Mouse (Mus musculus): ENCODE results near the gene Nr5a2. TPM values are rescaled to one million over a fixed set of nuclear protein-coding genes. Genes with fewer than 3 reads are reported as not detected.

Gene Nr5a2
- polyA plus RNA-seq, 1 experiment: 0.10 TPM

DNA sequence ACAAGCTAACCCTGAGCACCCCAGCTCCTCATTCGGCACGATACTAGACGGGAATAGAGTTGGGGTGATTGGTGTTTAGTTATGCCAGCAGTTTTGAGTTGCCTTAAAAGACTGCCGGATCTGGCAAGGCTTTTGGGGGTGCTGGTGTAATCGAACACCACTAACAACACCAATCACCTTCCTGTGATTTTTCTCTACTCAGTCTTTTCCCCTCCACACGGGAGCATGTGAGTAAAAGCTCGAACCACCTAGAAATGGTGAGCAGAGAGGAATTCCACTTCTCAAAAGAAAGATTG is 12.2 kb downstream of the Nr5a2 start:
- Histone ChIP-seq H3K27ac (ENCODE audit: insufficient read depth, low read length) (no peak overlapping the region), H3K27me3 (ENCODE audit: control insufficient read depth, insufficient read depth, low read length) (peaks cover 8% of the 10 kb centered on the region; the same call in 1 of the 2 replicates), H3K4me3 (replicated peaks; ENCODE audit: insufficient read depth, low read depth, low read length) (no peak overlapping the region), H3K4me1 (ENCODE audit: control insufficient read depth, insufficient read depth, low read length) (peaks cover 4% of the 10 kb centered on the region)
- DNase-seq: no peak
- no peak for TF ChIP-seq CTCF (IDR thresholded peaks at IDR 0.05; ENCODE audit: borderline replicate concordance, insufficient read depth, low read depth, low read length)
- no peak for TF ChIP-seq POLR2A (IDR thresholded peaks at IDR 0.05; ENCODE audit: borderline replicate concordance, insufficient read depth, low read length)
- WGBS: 2% methylated on average over 7 of the region's 7 CpGs

DNA sequence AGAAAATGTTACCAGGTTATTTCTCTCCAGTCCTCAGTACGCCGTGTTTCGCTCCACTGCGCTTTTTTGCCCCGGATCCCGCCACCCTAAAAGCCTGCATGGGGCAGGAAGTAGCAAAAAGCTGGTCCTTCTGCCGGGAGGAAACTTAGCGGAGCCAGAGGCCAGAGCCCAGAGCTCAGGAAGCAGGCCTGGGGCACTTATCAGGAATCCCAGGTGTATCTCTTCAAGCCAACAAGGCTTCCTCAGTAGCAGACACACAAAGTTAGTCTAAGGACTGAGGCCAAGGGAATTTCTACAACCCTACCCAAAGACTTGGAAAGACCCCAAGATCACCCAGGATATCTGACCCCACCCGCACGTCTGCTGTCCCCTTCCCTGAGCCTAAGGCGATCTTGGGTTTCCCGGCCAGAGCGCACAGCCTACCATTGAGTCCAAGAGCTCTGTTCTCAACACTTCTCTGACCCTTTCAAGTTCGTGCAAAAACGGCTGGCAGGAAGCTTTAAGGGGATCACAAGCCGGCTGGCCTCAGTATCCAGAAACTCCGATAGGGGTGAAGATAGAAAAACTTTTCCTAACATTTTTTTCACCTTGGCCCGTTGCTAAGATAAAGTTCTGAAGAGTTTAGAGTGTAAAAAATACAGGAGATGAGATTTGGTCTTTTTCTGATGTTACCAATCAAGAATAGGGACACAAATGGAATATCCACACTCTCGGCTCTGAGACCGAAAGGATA is 12.7 kb downstream of the Nr5a2 start:
- H3K4me1 ChIP-seq (ENCODE audit: control insufficient read depth, insufficient read depth, low read length): peaks cover 4% of the 10 kb centered on the region
- no peak for TF ChIP-seq POLR2A (IDR thresholded peaks at IDR 0.05; ENCODE audit: borderline replicate concordance, insufficient read depth, low read length)
- TF ChIP-seq CTCF (IDR thresholded peaks at IDR 0.05; ENCODE audit: borderline replicate concordance, insufficient read depth, low read depth, low read length): no peak
- H3K27ac ChIP-seq (ENCODE audit: insufficient read depth, low read length): no peak overlapping the region
- H3K27me3 ChIP-seq (ENCODE audit: control insufficient read depth, insufficient read depth, low read length): peaks cover 7% of the 10 kb centered on the region; the same call in 1 of the 2 replicates
- no peak overlapping the region for H3K4me3 ChIP-seq (replicated peaks; ENCODE audit: insufficient read depth, low read depth, low read length)
- DNase-seq: no peak
- 3% methylated on average over 20 of the region's 20 CpGs for WGBS

- TF ChIP-seq CTCF (IDR thresholded peaks at IDR 0.05; ENCODE audit: borderline replicate concordance, insufficient read depth, low read depth, low read length): no peak
- TF ChIP-seq POLR2A (IDR thresholded peaks at IDR 0.05; ENCODE audit: borderline replicate concordance, insufficient read depth, low read length): no peak
- peaks cover 7% of the 10 kb centered on the region; the same call in 1 of the 2 replicates for H3K27me3 ChIP-seq (ENCODE audit: control insufficient read depth, insufficient read depth, low read length)
- no peak overlapping the region for H3K4me3 ChIP-seq (replicated peaks; ENCODE audit: insufficient read depth, low read depth, low read length)
- no peak for DNase-seq
- H3K4me1 ChIP-seq (ENCODE audit: control insufficient read depth, insufficient read depth, low read length): no peaks in the 10 kb centered on the region
- no peak overlapping the region for H3K27ac ChIP-seq (ENCODE audit: insufficient read depth, low read length)
- 4% methylated on average over 18 of the region's 18 CpGs for WGBS
These were observed 13.3 kb downstream of the Nr5a2 start for GRCm38 (mm10) chr1:136946806-136947393.

- Histone ChIP-seq H3K4me3 (replicated peaks; ENCODE audit: insufficient read depth, low read depth, low read length) (no peak overlapping the region), H3K27me3 (ENCODE audit: control insufficient read depth, insufficient read depth, low read length) (peaks cover 7% of the 10 kb centered on the region; the same call in 1 of the 2 replicates), H3K4me1 (ENCODE audit: control insufficient read depth, insufficient read depth, low read length) (no peaks in the 10 kb centered on the region), H3K27ac (ENCODE audit: insufficient read depth, low read length) (no peak overlapping the region)
- TF ChIP-seq POLR2A (IDR thresholded peaks at IDR 0.05; ENCODE audit: borderline replicate concordance, insufficient read depth, low read length): no peak
- no peak for TF ChIP-seq CTCF (IDR thresholded peaks at IDR 0.05; ENCODE audit: borderline replicate concordance, insufficient read depth, low read depth, low read length)
- WGBS: 3% methylated on average over 8 of the region's 8 CpGs
- no peak for DNase-seq
These were observed 13.8 kb downstream of the Nr5a2 start for GRCm38 (mm10) chr1:136946404-136946803.

- Histone ChIP-seq H3K27ac (ENCODE audit: insufficient read depth, low read length) (no peak overlapping the region), H3K27me3 (ENCODE audit: control insufficient read depth, insufficient read depth, low read length) (peaks cover 7% of the 10 kb centered on the region; the same call in 1 of the 2 replicates), H3K4me1 (ENCODE audit: control insufficient read depth, insufficient read depth, low read length) (no peaks in the 10 kb centered on the region), H3K4me3 (replicated peaks; ENCODE audit: insufficient read depth, low read depth, low read length) (no peak overlapping the region)
- 6% methylated on average over 10 of the region's 10 CpGs for WGBS
- no peak for TF ChIP-seq POLR2A (IDR thresholded peaks at IDR 0.05; ENCODE audit: borderline replicate concordance, insufficient read depth, low read length)
- DNase-seq: no peak
These were observed 14.4 kb downstream of the Nr5a2 start for GRCm38 (mm10) chr1:136945876-136946275.

GRCm38 (mm10) chr1:136945426-136945825 is 14.8 kb downstream of the Nr5a2 start:
- Histone ChIP-seq H3K4me1 (ENCODE audit: control insufficient read depth, insufficient read depth, low read length) (no peaks in the 10 kb centered on the region), H3K27ac (ENCODE audit: insufficient read depth, low read length) (no peak overlapping the region), H3K4me3 (replicated peaks; ENCODE audit: insufficient read depth, low read depth, low read length) (no peak overlapping the region), H3K27me3 (ENCODE audit: control insufficient read depth, insufficient read depth, low read length) (peaks cover 7% of the 10 kb centered on the region; the same call in 1 of the 2 replicates)
- no peak for DNase-seq
- TF ChIP-seq POLR2A (IDR thresholded peaks at IDR 0.05; ENCODE audit: borderline replicate concordance, insufficient read depth, low read length): no peak
- WGBS: 20% methylated on average over 7 of the region's 7 CpGs

GRCm38 (mm10) chr1:136940603-136941002 is 19.6 kb downstream of the Nr5a2 start:
- Histone ChIP-seq H3K4me3 (replicated peaks; ENCODE audit: insufficient read depth, low read depth, low read length) (no peak overlapping the region), H3K27ac (ENCODE audit: insufficient read depth, low read length) (no peak overlapping the region), H3K27me3 (ENCODE audit: control insufficient read depth, insufficient read depth, low read length) (no peaks in the 10 kb centered on the region; the same call in 1 of the 2 replicates), H3K4me1 (ENCODE audit: control insufficient read depth, insufficient read depth, low read length) (no peaks in the 10 kb centered on the region)
- no peak for DNase-seq
- 63% methylated on average over 5 of the region's 5 CpGs for WGBS
- no peak for TF ChIP-seq CTCF (IDR thresholded peaks at IDR 0.05; ENCODE audit: borderline replicate concordance, insufficient read depth, low read depth, low read length)
- no peak for TF ChIP-seq POLR2A (IDR thresholded peaks at IDR 0.05; ENCODE audit: borderline replicate concordance, insufficient read depth, low read length)

DNA sequence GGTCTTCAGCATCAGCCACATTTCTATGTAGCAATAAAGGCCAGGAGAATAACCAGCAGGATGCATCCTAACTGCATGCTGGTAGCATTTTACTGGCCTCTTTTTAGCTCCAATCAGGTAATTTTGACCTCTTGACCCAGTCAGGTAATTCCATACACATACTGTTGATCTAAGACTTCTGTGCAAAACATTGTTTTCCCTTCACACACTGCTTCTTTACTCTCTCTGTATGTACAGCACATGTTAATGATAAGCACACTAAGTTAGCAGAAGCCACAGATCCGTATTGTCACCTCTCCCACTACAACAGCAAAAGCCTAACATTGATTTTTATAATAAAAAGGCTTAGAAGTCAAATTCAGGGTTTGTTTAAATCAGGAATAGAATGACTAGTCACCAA is 21.0 kb downstream of the Nr5a2 start:
- Histone ChIP-seq H3K4me3 (replicated peaks; ENCODE audit: insufficient read depth, low read depth, low read length) (no peak overlapping the region), H3K27ac (ENCODE audit: insufficient read depth, low read length) (no peak overlapping the region), H3K4me1 (ENCODE audit: control insufficient read depth, insufficient read depth, low read length) (no peaks in the 10 kb centered on the region; the same call in 1 of the 2 replicates), H3K27me3 (ENCODE audit: control insufficient read depth, insufficient read depth, low read length) (no peaks in the 10 kb centered on the region; the same call in 1 of the 2 replicates)
- DNase-seq: no peak
- TF ChIP-seq POLR2A (IDR thresholded peaks at IDR 0.05; ENCODE audit: borderline replicate concordance, insufficient read depth, low read length) (no peak), CTCF (IDR thresholded peaks at IDR 0.05; ENCODE audit: borderline replicate concordance, insufficient read depth, low read depth, low read length) (no peak)
- 88% methylated on average over 1 of the region's 1 CpGs for WGBS

Measured in cerebellum, adult 2 months (tissue).